Mouse (Mus musculus): ENCODE results near the gene Bmp2k.

The Bmp2k gene

DNA sequence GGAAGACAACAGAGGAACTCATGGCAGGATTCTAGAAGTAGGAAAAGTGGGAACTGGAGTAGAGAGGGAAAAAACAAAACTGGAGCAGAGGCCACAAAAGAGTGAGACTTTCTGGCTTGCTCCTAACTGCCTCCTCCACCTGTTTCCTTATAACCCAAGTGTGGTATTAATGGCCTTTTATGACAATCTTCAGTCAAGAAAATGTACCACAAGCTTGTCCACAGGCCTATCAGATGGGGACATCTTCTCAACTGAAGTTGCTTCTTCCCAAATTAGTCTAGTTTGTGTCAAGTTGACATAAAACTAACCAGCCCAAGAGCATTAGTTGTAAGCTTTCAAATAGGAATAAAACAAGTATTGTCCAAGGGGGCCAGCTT is 27.0 kb upstream of the Bmp2k start:
- no peak for DNase-seq (ENCODE audit: extremely low spot score, low read depth, low spot score)

GRCm38 (mm10) chr5:96972474-96973130 is 24.9 kb upstream of the Bmp2k start:
- DNase-seq (ENCODE audit: extremely low spot score, low read depth, low spot score): no peak

DNA sequence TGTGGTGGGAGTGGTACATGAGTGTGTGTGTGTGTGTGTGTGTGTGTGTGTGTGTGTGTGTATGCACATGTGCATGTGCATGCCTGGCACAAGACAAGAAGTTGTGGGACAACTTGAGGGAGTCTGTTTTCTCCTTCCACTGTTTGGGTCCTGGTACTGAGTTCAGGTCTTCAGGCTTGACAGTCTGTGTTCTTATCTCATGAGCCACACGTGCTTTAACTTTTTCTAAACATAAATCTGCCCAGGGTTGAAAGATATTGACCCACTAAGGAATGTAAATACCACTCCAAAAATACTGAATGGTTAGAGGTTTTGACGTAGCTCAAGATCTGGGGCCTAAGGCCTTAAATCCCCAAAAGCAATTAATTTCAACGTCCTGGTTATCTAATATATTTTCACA is 23.8 kb upstream of the Bmp2k start:
- no peak for DNase-seq (ENCODE audit: extremely low spot score, low read depth, low spot score)

GRCm38 (mm10) chr5:96974661-96975060 is 22.8 kb upstream of the Bmp2k start:
- no peak for DNase-seq (ENCODE audit: extremely low spot score, low read depth, low spot score)

DNA sequence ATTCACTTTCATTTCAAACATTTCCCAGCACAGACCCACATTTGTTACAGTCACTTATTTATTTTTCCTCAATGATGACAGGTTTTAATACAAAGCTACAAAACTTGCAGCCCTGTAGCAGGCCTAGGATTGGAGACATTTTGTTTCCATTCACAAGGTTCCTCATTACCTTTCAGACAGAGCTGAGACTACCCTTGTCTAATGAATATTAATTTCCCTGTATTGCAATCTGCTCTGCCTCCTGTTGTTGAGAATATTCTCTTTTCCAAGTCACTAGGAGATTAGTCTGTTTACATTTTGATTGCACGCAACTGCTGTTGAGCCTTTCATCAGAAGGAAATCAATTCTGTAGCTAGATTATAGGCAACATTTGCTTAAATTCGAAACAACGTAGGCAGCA is 22.4 kb upstream of the Bmp2k start:
- no peak for DNase-seq (ENCODE audit: extremely low spot score, low read depth, low spot score)

GRCm38 (mm10) chr5:96976150-96976549 is 21.3 kb upstream of the Bmp2k start:
- DNase-seq (ENCODE audit: extremely low spot score, low read depth, low spot score): no peak

- no peak for DNase-seq (ENCODE audit: extremely low spot score, low read depth, low spot score)
Observed at GRCm38 (mm10) chr5:96979296-96980007, 18.0 kb upstream of the Bmp2k start.

DNA sequence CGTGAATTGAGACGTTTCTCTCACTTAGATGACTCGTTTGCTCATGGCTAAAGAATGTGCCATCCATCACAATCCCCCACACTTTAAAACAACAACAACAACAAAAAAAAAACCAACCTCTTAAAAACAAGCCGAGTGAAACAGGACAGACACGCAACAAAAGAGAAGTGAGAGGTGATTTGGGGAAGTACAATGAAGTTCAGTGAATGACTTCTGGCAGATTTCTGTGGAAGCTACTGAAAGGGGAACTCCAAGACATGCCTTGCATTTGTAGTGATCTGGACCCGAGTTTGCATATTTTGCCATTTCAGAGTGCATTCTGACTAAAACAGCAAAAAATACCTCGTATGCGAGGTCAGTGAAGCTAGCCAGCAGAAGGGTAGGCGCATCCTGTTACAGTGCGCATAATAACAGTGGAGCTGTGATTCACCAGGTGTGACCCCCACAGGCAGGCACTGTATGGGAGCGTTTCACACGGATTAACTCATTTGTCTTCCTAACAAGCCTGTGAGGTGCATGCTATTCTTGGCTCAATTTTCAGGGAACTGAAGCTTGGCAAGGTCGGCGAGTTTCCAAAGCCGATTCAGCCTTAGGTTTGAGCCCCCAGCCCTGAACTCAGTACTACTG is 17.4 kb upstream of the Bmp2k start:
- DNase-seq (ENCODE audit: extremely low spot score, low read depth, low spot score): no peak

DNA sequence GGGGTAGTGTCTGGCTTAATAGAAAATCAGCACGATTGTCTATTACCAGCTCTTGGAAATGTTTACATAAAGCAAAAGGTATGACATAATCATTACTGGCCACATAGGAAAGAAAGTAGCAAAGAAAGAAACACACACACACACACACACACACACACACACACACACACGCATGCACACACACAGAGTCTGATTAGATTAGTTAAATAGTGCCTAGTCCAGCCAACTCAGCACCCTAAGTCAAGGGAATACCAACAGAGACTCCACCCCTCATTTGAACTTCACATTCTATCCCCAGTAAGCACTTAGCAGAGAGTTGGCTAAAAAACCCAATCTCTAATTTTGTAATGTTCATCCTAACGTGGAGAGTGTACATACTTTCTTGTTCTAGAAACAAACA is 15.5 kb upstream of the Bmp2k start:
- no peak for DNase-seq (ENCODE audit: extremely low spot score, low read depth, low spot score)

GRCm38 (mm10) chr5:96983142-96983541 is 14.3 kb upstream of the Bmp2k start:
- no peak for DNase-seq (ENCODE audit: extremely low spot score, low read depth, low spot score)

DNA sequence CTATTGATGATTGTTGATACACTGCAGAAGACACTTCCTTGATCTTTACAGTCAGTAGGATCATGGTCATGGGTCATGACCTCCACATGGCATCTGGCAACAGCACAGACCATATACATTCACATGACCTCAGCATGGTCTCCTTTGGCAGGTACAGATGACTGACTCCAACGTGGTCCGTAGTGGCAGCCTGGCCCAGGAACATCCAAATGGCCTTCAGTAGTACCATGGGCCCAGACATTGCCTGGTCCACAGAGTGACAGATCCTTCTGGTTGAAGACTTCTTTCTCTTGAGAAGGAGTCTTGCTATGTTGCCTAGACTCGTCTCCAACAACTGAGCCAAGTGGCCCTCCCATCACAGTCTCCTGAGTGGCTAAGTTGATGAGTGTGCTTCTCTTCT is 10.6 kb upstream of the Bmp2k start:
- no peak for DNase-seq (ENCODE audit: extremely low spot score, low read depth, low spot score)

DNA sequence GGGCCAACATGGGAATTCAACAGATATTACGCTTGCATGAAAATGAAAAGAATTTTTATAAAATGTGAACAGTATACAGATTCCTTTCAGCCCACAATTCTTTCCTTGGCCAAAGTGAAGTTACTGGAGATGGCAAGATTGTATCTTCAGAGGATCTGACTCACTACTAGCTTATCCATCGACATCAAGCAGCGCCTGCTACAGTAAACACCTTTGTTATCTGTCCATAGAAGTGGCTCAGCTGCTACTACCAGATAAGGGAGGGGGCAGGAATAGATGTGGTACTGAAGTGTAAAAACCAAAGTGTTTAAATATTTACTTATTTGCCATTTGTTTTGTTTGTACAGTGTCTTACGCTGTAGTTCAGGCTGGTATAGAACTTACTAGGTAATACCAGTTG is 8.6 kb upstream of the Bmp2k start:
- no peak for DNase-seq (ENCODE audit: extremely low spot score, low read depth, low spot score)

DNA sequence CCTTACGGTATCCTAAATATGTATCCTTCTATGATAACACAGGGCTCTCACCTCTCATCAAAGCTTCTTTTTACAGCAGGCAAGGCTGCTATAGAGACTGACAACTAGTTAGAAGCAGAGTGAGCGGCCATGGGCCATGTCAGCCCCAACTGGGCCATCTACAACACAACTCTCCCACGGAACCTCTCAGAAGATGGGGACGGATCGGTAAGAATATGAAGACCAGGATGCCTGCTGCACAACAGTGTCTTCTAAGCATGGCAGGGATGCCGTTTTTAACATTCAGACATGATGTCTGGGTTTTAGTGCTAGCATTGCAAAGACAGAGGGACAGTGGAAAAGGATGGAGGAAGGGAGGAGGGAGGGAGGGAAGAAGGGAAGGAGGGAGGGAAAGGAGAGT is 6.3 kb upstream of the Bmp2k start:
- DNase-seq (ENCODE audit: extremely low spot score, low read depth, low spot score): no peak

DNA sequence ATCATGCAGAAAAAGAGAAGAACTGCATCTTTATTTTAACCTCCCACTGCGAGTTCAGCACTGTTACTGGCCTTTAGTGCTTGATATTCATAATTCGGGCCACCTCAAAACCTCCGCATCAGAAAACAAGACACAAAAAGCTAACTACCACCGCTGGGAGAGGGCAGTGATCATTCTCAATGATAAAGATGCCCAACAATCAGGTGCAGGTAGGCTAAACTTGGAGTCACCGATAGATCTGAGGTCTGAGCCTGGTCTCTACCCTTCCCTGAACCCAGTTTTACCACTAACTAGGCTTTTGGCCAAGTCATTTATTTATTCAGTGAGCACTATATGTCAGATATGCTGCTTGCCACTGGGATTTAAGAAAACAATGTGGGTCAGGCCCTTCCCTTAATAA is 4.8 kb upstream of the Bmp2k start:
- DNase-seq (ENCODE audit: extremely low spot score, low read depth, low spot score): no peak

- no peak for DNase-seq (ENCODE audit: extremely low spot score, low read depth, low spot score)
Observed at GRCm38 (mm10) chr5:96993057-96993456, 4.4 kb upstream of the Bmp2k start.

GRCm38 (mm10) chr5:96995791-96996190 is 1.7 kb upstream of the Bmp2k start:
- DNase-seq (ENCODE audit: extremely low spot score, low read depth, low spot score): no peak

GRCm38 (mm10) chr5:96996401-96997309 is 834 bp upstream of the Bmp2k start:
- no peak for DNase-seq (ENCODE audit: extremely low spot score, low read depth, low spot score)

- no peak for DNase-seq (ENCODE audit: extremely low spot score, low read depth, low spot score)
Observed at GRCm38 (mm10) chr5:96997802-96998565, 495 bp downstream of the Bmp2k start.

DNA sequence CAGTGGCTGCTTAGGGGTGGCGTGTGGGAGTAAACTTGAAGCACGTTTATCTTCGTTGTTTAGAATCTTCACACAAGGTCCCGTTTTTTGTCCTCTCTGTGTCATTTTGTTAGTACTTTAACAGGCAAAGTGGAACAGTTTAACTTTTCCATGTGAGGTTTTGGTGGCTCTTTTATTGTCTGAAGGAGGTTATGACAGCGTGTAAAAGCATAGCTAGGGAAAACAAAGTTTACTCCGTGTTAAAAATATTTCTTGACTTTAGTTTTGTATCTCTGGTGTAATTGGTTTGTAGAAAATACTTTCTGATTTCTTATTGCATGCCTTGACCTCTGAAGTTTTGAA is 1.0 kb downstream of the Bmp2k start:
- no peak for DNase-seq (ENCODE audit: extremely low spot score, low read depth, low spot score)

GRCm38 (mm10) chr5:96999601-97000000 is 2.1 kb downstream of the Bmp2k start:
- no peak for DNase-seq (ENCODE audit: extremely low spot score, low read depth, low spot score)

DNA sequence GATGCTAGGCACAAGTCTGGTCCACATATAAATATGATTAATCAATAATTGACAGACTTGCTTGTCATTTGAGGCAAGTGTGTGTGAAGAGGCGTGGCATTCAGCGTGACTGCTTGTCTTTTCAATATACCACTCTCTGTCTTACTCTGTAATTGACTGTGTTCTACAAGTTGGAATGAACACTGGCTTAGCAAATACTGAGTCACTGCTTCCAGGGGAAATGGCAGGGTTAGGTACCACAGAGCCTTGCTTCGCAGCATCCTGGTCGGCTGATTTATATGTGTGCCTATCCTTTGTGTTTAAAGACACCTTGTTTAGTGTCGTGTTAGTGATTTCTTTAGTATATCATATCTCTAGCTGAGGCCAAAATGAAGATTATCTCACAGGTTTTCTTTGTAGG is 3.0 kb downstream of the Bmp2k start:
- no peak for DNase-seq (ENCODE audit: extremely low spot score, low read depth, low spot score)
